Mouse (Mus musculus) layer of hippocampus, adult 9-11 months (tissue): Measurements from ENCODE around the gene Cc2d2a.
A peak's percentile ranks its signal among the peaks of the same experiment; 100 is the strongest.

Experiments
- DNase-seq: peaks from one replicate; pipeline ENCODE4 v3.0.0; 2022

Cc2d2a gene

GRCm38 (mm10) chr5:43661997-43662961 lies at the start of gene Cc2d2a:
Gene Cc2d2a (plus strand): TSS chr5:43662346.
- DNase-seq, result no peak

- DNase-seq, result peak; percentile 33
Observed at GRCm38 (mm10) chr5:43621575-43622299, 40.4 kb upstream of the Cc2d2a start.

DNA sequence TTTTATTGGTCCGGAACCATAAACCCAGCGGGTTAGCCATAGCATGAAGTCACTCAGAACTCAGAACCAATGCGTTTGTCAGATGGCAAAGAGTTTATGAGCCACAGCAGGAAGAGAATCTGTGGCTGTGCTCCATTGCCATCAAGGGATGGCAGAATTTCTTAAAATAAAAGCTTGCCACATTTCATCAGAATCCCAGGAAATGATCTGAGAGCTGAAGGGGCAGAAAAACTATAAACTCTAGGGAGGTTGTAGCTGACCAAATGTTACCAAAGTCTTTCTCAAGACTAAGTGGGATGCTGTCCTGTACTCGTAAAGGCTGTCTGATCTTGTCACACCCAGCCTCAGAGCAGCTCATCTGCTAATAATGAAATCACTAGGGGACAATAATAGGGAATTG lies 36.7 kb upstream of the Cc2d2a start:
- DNase-seq, result no peak

DNA sequence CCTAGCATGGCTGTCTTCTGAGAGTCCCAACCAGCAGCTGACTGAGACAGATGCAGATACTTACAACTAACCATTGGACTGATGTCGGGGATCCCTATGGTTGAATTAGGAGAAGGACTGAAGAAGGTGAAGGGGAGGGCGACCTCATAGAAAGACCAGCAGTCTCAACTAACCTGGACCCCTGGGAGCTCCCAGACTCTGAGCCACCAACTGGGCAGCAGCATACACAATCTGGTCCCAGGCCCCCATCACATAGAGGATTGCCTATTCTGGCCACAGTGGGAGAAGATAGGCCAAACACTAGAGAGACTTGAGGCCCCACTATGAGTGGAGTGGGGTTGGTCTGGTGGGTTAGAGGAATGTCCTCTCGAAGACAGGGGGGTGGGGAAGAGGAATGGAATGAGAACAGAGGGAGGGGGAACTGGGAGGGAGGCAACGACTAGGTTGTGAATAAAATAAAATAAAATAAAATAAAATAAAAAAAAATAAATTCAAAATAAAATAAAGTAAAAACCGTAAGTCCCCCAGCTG lies 28.0 kb upstream of the Cc2d2a start:
- DNase-seq, result no peak

DNA sequence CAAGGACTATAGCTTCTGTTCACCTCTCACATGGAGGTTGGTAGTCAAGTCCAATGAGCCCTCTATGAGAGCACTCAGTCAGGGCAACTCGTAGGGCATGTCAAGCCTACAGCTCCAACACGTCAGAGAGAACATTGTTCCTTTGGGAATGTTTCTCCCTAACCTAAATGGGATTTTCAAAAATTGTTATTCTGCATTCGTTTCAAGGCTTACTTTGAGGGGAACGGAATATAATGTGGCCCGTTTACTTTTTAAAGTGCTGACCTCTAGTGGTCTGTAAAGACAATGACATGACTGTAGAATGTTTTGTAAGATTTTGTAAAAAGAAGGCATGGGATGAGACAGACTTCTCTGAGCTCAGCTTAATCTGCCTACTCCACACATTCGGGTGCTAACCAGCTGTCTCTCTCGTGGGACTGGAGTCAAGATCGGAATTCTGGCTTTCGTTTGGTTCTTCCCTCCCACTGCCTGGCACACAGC lies 27.5 kb upstream of the Cc2d2a start:
- peak; percentile 81 for DNase-seq

- DNase-seq, result no peak
Observed at GRCm38 (mm10) chr5:43645020-43645419, 17.1 kb upstream of the Cc2d2a start.

GRCm38 (mm10) chr5:43647098-43647774 lies 14.9 kb upstream of the Cc2d2a start:
- no peak for DNase-seq

GRCm38 (mm10) chr5:43661498-43661897 lies 648 bp upstream of the Cc2d2a start:
- DNase-seq, result no peak

- DNase-seq, result no peak
Observed at GRCm38 (mm10) chr5:43663531-43663930, 1.4 kb downstream of the Cc2d2a start.

DNA sequence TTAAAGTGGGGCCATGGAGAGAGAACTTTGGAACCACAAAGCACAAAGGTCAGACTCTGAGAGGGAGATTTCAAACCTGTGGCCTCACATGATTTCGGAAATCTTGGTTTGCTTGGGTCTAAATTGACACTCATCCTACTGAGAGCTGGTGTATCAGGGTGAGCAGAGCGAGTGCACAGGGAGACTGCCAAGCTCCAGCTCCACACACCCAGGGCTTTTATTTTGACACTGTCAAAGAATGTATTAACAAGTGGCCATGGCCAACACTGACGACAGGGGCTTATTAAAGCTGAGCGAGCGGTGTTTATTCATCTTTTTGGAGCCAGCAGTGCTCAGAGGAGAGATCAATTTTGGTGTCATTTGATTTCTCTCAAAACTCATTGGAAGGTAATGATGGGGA lies 3.0 kb downstream of the Cc2d2a start:
- DNase-seq, result peak; percentile 24

DNA sequence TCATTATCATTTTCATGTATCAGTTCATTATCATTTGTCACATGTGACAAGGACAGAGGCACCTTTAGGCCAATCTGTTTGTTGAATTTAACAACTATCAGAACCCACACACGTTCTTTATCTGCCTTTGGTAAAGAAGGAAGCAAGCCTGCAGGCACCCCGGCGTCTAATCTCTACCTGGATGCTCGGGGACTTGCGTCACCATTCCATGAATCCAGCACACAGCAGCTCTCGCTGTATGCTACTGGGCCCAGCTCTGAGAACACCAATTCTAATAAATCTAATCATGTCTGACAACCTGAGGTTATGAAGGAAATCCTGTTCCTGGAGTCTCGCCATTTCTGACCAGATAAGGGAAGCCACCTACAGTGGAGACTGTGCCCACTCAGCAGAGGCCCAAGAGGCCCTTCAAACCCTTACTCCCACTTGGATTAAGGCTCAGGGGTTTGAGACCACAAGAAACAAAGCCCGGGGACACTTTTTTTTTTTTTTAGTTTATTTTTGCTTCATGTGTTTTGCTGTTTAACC lies 7.0 kb downstream of the Cc2d2a start:
- no peak for DNase-seq

GRCm38 (mm10) chr5:43672177-43672911 lies 10.2 kb downstream of the Cc2d2a start:
- peak; percentile 80 for DNase-seq

- no peak for DNase-seq
Observed at GRCm38 (mm10) chr5:43673083-43673482, 10.9 kb downstream of the Cc2d2a start.

DNA sequence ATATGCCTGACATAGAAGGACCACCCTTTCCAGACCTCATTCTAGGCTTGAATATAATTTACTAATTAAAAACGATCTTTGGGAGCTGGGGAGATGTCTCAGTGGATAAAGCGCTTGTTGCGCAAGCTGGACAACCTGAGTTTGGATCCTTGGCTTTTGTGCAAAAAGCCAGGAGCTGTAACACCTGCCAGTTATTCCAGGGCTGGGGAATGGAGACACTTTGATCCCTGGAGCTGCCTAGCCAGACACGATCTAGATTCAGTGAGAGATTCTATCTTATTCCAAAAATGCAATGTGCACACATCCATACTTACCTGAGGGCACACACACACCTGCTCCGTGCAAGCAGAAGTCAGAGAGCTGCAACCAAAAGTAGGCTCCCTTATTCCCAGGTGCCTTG lies 23.3 kb downstream of the Cc2d2a start:
- DNase-seq, result no peak

- no peak for DNase-seq
Observed at GRCm38 (mm10) chr5:43692489-43692888, 30.3 kb downstream of the Cc2d2a start.

DNA sequence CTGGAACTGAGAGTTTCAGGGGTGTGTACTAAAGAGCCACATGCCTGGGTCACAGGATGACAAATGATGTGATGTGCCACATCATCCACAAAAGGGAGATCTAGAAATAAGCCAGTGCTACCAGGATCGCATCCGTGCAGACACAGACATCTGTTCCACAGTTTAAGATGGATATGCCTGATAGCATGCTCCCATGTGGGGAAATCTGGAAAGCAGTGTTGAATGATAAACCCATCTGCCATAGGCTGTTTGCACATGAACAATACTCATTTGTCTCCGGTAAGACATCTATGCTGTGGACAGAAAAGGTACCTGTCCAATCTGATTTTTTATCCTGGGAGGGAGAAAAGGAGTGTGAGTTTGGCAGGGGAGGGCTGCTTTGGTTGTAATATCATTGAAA lies 35.0 kb downstream of the Cc2d2a start:
- no peak for DNase-seq

DNA sequence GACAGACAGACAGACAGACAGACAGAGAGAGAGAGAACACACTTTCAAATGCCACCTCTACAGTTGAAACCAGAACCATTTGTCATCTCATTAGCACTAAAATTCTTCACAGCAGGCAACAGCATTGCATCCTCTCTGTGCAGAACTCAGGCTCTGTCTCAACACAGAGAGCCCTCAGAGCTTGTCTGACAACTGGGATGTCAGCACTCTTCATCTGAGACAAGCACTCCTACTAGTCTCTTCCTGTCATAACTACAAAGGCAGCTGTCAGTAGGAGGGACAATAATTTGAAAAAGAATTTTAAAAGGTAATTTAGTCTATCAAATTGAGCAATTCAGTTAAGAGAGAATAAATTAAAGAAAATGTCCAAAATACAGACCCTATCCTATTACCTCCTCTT lies 37.1 kb downstream of the Cc2d2a start:
- no peak for DNase-seq

DNA sequence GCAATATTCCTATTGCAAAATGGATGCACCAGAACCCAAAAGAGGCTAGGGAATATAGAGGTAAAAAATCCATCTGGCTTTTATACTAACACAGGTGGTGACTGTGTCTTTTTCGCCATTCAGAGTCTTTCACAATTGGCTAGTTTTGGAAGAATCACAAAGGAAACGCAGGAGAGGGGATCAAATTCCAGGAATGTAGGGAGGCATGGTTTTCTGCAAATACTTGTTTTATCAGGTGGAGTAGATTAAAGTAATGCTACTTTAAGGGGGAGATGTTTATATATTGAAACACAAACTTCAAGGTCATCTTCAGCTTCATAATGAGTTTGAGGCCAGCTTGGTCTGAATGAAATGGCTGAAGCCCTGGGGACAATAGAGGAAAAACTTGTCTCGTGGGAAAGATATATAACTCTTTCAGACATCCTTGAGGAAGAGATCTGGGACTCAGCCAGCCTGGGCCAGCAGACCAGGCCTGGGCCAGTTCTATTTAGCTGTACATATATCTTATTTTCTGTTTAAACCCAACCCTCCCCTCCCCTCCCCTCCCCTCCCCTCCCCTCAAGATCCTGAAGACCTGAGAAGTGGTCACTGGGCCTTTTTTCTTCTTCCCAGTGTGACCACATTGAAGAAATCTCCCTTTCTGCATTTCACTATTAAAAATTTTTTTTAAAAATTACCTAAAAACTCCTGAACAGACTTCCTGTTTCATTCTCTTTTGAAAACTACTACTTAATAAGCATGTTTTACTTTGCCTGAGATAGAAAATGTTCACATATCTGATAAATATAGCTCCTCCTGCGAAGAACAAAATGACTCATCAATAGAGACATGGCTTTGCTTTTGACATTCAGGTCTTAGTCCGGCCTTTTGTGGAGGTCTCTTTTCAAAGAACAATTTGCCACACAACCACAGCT lies 59.6 kb downstream of the Cc2d2a start:
- no peak for DNase-seq

GRCm38 (mm10) chr5:43722452-43722783 lies 60.3 kb downstream of the Cc2d2a start:
- no peak for DNase-seq

- no peak for DNase-seq
Observed at GRCm38 (mm10) chr5:43723830-43724229, 61.7 kb downstream of the Cc2d2a start.
